Mouse (Mus musculus) heart, adult 2 months (tissue): ENCODE measurements around the gene Srcap.

ENCODE experiments used
- CTCF ChIP-seq: fragments of 200-600 bp; IDR thresholded peaks from 2 replicates; pipeline ENCODE4 v1.8.1; 2022; ENCODE audit warnings: antibody characterized with exemption, mild to moderate bottlenecking, moderate library complexity
- EP300 ChIP-seq: fragments of 200-500 bp; IDR thresholded peaks from 2 replicates; pipeline ENCODE4 v1.6.1; 2011; ENCODE audit warnings: low read depth, low read length, control low read depth; ENCODE audit not compliant: insufficient read depth
- POLR2A ChIP-seq: fragments of 200-500 bp; IDR thresholded peaks from 2 replicates; pipeline ENCODE4 v1.6.1; 2011; ENCODE audit warnings: mild to moderate bottlenecking, low read depth, low read length, control low read depth; ENCODE audit not compliant: insufficient read depth

DNA sequence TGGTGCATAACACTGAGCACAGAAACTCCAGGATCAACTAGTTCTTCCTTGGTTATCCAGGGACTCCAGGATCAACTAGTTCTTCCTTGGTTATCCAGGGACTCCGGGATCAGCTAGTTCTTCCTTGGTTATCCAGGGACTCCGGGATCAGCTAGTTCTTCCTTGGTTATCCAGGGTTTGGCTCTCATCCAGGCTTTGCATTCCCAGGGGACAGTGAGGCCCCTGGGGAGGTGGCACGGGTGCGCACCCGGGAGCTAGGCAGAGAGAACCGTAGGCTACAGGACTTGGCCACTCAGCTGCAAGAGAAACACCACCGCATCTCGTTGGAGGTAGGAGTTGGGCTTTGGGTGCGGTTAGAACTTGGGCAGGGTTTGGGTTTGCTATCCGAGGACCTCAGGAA is 79.3 kb downstream of the Srcap start:
- no peak for TF ChIP-seq CTCF
- no peak for TF ChIP-seq EP300
- no peak for TF ChIP-seq POLR2A
